Mouse (Mus musculus) heart, postnatal 0 days (tissue): ENCODE data around the gene Psmd1.

ENCODE experiments used
- CTCF ChIP-seq: IDR thresholded peaks from 2 replicates; pipeline ENCODE4 v1.5.1; 2016; ENCODE audit warnings: antibody characterized with exemption, control low read depth, low read depth
- EP300 ChIP-seq: IDR thresholded peaks from 2 replicates; pipeline ENCODE4 v1.6.1; 2016; ENCODE audit warnings: antibody characterized with exemption, low read depth

- no peak for TF ChIP-seq EP300
- no peak for TF ChIP-seq CTCF
These were observed 79.0 kb downstream of the Psmd1 start for GRCm38 (mm10) chr1:86143165-86143564.
